Mouse (Mus musculus): ENCODE results near the gene Gsta4. TPM values are rescaled to one million over a fixed set of nuclear protein-coding genes. Genes with fewer than 3 reads are reported as not detected.
"Not testable (repeated sequence)": the region's sequence is repeated elsewhere in the genome, so short reads cannot be mapped to it uniquely, and the experiment has no call there.

The Gsta4 gene
- polyA plus RNA-seq (2015; fragmentation: Nextera tagmentation; extraction: Ambion mirVana), result 784 and 968 TPM in 2 replicates

GRCm38 (mm10) chr9:78182474-78182873 lies at the start of gene Gsta4:
Gsta4 (plus strand) TSS chr9:78182774.
- not testable (repeated sequence) for H3K27me3 ChIP-seq (ENCODE audit: control insufficient read depth, insufficient read depth, low read length); H3K4me1 ChIP-seq (ENCODE audit: control insufficient read depth, insufficient read depth, low read length); H3K9me3 ChIP-seq (replicated peaks; ENCODE audit: control insufficient read depth, low read length); H3K4me3 ChIP-seq (replicated peaks; ENCODE audit: low read length); H3K4me2 ChIP-seq (ENCODE audit: low read depth, low read length); H3K9ac ChIP-seq (ENCODE audit: low read length); ATAC-seq (ENCODE audit: insufficient read depth, low FRiP score); H3K36me3 ChIP-seq (ENCODE audit: control insufficient read depth, insufficient read depth, low read length); H3K27ac ChIP-seq (ENCODE audit: low read length)
- over 99% methylated on average over 4 of the region's 7 CpGs for WGBS

- Histone ChIP-seq H3K27me3 (ENCODE audit: control insufficient read depth, insufficient read depth, low read length) (no peaks in the 10 kb centered on the region), H3K4me3 (replicated peaks; ENCODE audit: low read length) (no peak overlapping the region), H3K27ac (ENCODE audit: low read length) (no peak overlapping the region), H3K4me1 (ENCODE audit: control insufficient read depth, insufficient read depth, low read length) (no peaks in the 10 kb centered on the region), H3K4me2 (ENCODE audit: low read depth, low read length) (no peak overlapping the region), H3K36me3 (ENCODE audit: control insufficient read depth, insufficient read depth, low read length) (peaks cover 18% of the 10 kb centered on the region), H3K9ac (ENCODE audit: low read length) (no peak overlapping the region), H3K9me3 (replicated peaks; ENCODE audit: control insufficient read depth, low read length) (no peaks in the 10 kb centered on the region)
- WGBS, result 80% methylated on average over 7 of the region's 7 CpGs
- ATAC-seq (ENCODE audit: insufficient read depth, low FRiP score), result no peak
Measured at GRCm38 (mm10) chr9:78135658-78136057, 46.9 kb upstream of the Gsta4 start.

- 0 out of 2 replicates have a peak, but pooled peaks cover 7% of the 10 kb centered on the region for H3K9me3 ChIP-seq (replicated peaks; ENCODE audit: control insufficient read depth, low read length)
- no peaks in the 10 kb centered on the region for H3K27me3 ChIP-seq (ENCODE audit: control insufficient read depth, insufficient read depth, low read length)
- peaks cover 21% of the 10 kb centered on the region for H3K36me3 ChIP-seq (ENCODE audit: control insufficient read depth, insufficient read depth, low read length)
- H3K4me3 ChIP-seq (replicated peaks; ENCODE audit: low read length), result no peak overlapping the region
- H3K4me1 ChIP-seq (ENCODE audit: control insufficient read depth, insufficient read depth, low read length), result no peaks in the 10 kb centered on the region
- ATAC-seq (ENCODE audit: insufficient read depth, low FRiP score), result no peak
- WGBS, result 87% methylated on average over 9 of the region's 9 CpGs
- no peak overlapping the region for H3K27ac ChIP-seq (ENCODE audit: low read length)
- no peak overlapping the region for H3K4me2 ChIP-seq (ENCODE audit: low read depth, low read length)
- H3K9ac ChIP-seq (ENCODE audit: low read length), result no peak overlapping the region
Measured at GRCm38 (mm10) chr9:78138044-78138676, 44.4 kb upstream of the Gsta4 start.

- no peak for ATAC-seq (ENCODE audit: insufficient read depth, low FRiP score)
- H3K4me1 ChIP-seq (ENCODE audit: control insufficient read depth, insufficient read depth, low read length), result no peaks in the 10 kb centered on the region
- 81% methylated on average over 4 of the region's 4 CpGs for WGBS
- peaks cover 17% of the 10 kb centered on the region for H3K36me3 ChIP-seq (ENCODE audit: control insufficient read depth, insufficient read depth, low read length)
- H3K27me3 ChIP-seq (ENCODE audit: control insufficient read depth, insufficient read depth, low read length), result no peaks in the 10 kb centered on the region
- no peak overlapping the region for H3K27ac ChIP-seq (ENCODE audit: low read length)
- H3K9ac ChIP-seq (ENCODE audit: low read length), result no peak overlapping the region
- H3K4me3 ChIP-seq (replicated peaks; ENCODE audit: low read length), result no peak overlapping the region
- 0 out of 2 replicates have a peak, but pooled peaks cover 7% of the 10 kb centered on the region for H3K9me3 ChIP-seq (replicated peaks; ENCODE audit: control insufficient read depth, low read length)
- H3K4me2 ChIP-seq (ENCODE audit: low read depth, low read length), result no peak overlapping the region
Measured at GRCm38 (mm10) chr9:78139463-78139862, 43.1 kb upstream of the Gsta4 start.

- Histone ChIP-seq H3K4me1 (ENCODE audit: control insufficient read depth, insufficient read depth, low read length) (no peaks in the 10 kb centered on the region), H3K36me3 (ENCODE audit: control insufficient read depth, insufficient read depth, low read length) (peaks cover 13% of the 10 kb centered on the region), H3K9ac (ENCODE audit: low read length) (no peak overlapping the region), H3K27ac (ENCODE audit: low read length) (no peak overlapping the region), H3K9me3 (replicated peaks; ENCODE audit: control insufficient read depth, low read length) (0 out of 2 replicates have a peak, but pooled peaks cover 7% of the 10 kb centered on the region), H3K4me3 (replicated peaks; ENCODE audit: low read length) (no peak overlapping the region), H3K4me2 (ENCODE audit: low read depth, low read length) (no peak overlapping the region), H3K27me3 (ENCODE audit: control insufficient read depth, insufficient read depth, low read length) (no peaks in the 10 kb centered on the region)
- WGBS, result 76% methylated on average over 4 of the region's 4 CpGs
- peak; percentile 56; the same call in 1 of the 2 replicates for ATAC-seq (ENCODE audit: insufficient read depth, low FRiP score)
Measured at GRCm38 (mm10) chr9:78146099-78146498, 36.5 kb upstream of the Gsta4 start.

DNA sequence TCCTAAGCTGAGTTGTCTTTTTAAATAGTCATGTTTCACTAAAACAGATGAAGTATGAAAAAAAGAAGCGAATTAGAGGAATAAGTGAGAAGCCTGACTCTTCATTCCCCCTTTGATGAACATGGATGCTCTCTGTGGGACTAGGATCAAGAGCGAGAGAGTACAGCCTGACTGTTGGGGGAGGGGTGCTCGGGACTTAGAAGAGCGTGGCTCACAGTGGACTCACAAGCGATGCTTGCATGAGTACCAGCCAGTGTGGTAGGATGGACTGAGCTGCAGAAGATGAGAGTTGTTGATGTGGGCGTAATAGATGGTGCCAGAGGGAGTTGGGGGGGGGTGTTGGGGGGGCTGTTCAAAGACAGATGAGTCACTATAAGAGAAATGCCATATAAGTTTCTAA lies 35.9 kb upstream of the Gsta4 start:
- no peak overlapping the region for H3K9ac ChIP-seq (ENCODE audit: low read length)
- no peak overlapping the region for H3K4me3 ChIP-seq (replicated peaks; ENCODE audit: low read length)
- no peaks in the 10 kb centered on the region for H3K27me3 ChIP-seq (ENCODE audit: control insufficient read depth, insufficient read depth, low read length)
- H3K36me3 ChIP-seq (ENCODE audit: control insufficient read depth, insufficient read depth, low read length), result peaks cover 11% of the 10 kb centered on the region
- 0 out of 2 replicates have a peak, but pooled peaks cover 5% of the 10 kb centered on the region for H3K9me3 ChIP-seq (replicated peaks; ENCODE audit: control insufficient read depth, low read length)
- 76% methylated on average over 6 of the region's 6 CpGs for WGBS
- no peak overlapping the region; the same call in 1 of the 2 replicates for H3K27ac ChIP-seq (ENCODE audit: low read length)
- H3K4me2 ChIP-seq (ENCODE audit: low read depth, low read length), result no peak overlapping the region
- no peak for ATAC-seq (ENCODE audit: insufficient read depth, low FRiP score)
- no peaks in the 10 kb centered on the region for H3K4me1 ChIP-seq (ENCODE audit: control insufficient read depth, insufficient read depth, low read length)

GRCm38 (mm10) chr9:78148149-78148548 lies 34.4 kb upstream of the Gsta4 start:
- no peak overlapping the region for H3K27ac ChIP-seq (ENCODE audit: low read length)

GRCm38 (mm10) chr9:78149770-78150169 lies 32.8 kb upstream of the Gsta4 start:
- H3K4me2 ChIP-seq (ENCODE audit: low read depth, low read length); H3K36me3 ChIP-seq (ENCODE audit: control insufficient read depth, insufficient read depth, low read length); ATAC-seq (ENCODE audit: insufficient read depth, low FRiP score); H3K4me1 ChIP-seq (ENCODE audit: control insufficient read depth, insufficient read depth, low read length); H3K4me3 ChIP-seq (replicated peaks; ENCODE audit: low read length); H3K27me3 ChIP-seq (ENCODE audit: control insufficient read depth, insufficient read depth, low read length); H3K9me3 ChIP-seq (replicated peaks; ENCODE audit: control insufficient read depth, low read length); H3K9ac ChIP-seq (ENCODE audit: low read length); H3K27ac ChIP-seq (ENCODE audit: low read length): not testable (repeated sequence)
- WGBS, result 91% methylated on average over 2 of the region's 2 CpGs

More at GRCm38 (mm10) chr9:78148149-78148548, 34.4 kb upstream of the Gsta4 start:
- ATAC-seq (ENCODE audit: insufficient read depth, low FRiP score), result no peak
- H3K4me3 ChIP-seq (replicated peaks; ENCODE audit: low read length), result no peak overlapping the region
- no peaks in the 10 kb centered on the region for H3K4me1 ChIP-seq (ENCODE audit: control insufficient read depth, insufficient read depth, low read length)
- no peaks in the 10 kb centered on the region; the same call in 1 of the 2 replicates for H3K36me3 ChIP-seq (ENCODE audit: control insufficient read depth, insufficient read depth, low read length)
- H3K9me3 ChIP-seq (replicated peaks; ENCODE audit: control insufficient read depth, low read length), result no peaks in the 10 kb centered on the region
- no peaks in the 10 kb centered on the region for H3K27me3 ChIP-seq (ENCODE audit: control insufficient read depth, insufficient read depth, low read length)
- no peak overlapping the region for H3K4me2 ChIP-seq (ENCODE audit: low read depth, low read length)
- H3K9ac ChIP-seq (ENCODE audit: low read length), result no peak overlapping the region
- WGBS, result 87% methylated on average over 6 of the region's 6 CpGs

DNA sequence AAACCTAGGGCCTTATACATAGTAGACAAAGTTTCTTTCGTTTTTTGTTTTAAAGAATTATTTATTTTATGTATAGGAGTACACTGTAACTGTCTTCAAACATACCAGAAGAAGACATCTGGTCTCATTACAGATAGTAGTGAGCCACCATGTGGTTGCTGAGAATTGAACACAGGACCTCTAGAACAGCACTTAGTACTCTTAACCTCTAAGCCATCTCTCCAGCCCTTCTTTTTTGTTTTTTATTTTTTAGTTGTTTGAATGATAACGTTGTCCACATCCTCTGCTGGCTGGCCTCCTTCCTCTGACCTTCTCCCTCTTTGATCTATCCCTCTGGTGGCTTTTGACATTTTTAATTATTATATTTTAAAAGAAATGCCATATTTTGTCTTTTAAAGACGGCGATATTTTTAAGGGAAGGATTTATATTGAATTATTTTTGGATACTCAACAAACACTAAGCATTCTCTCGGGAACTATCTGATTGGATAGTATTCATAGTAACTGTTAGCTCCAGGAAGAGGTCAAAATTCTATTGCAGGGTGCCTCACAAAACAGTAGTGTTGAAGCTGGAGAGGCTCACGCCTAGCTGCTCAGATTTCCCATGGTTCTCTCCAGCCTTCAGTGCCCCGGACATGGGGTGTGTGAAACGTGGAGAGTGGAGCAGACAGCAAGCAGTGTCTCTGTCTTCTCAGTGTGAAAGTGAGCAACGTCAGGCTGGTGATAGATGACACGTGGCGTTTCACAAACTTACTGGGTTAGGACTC lies 28.2 kb upstream of the Gsta4 start:
- Histone ChIP-seq H3K27ac (ENCODE audit: low read length) (no peak overlapping the region), H3K4me3 (replicated peaks; ENCODE audit: low read length) (no peak overlapping the region), H3K4me1 (ENCODE audit: control insufficient read depth, insufficient read depth, low read length) (no peaks in the 10 kb centered on the region), H3K4me2 (ENCODE audit: low read depth, low read length) (no peak overlapping the region), H3K36me3 (ENCODE audit: control insufficient read depth, insufficient read depth, low read length) (peaks cover 13% of the 10 kb centered on the region), H3K9ac (ENCODE audit: low read length) (no peak overlapping the region), H3K27me3 (ENCODE audit: control insufficient read depth, insufficient read depth, low read length) (no peaks in the 10 kb centered on the region), H3K9me3 (replicated peaks; ENCODE audit: control insufficient read depth, low read length) (no peaks in the 10 kb centered on the region)
- WGBS, result 68% methylated on average over 11 of the region's 11 CpGs
- ATAC-seq (ENCODE audit: insufficient read depth, low FRiP score), result no peak

All from stomach, embryonic 16.5 days (tissue).